Mouse (Mus musculus) kidney, embryonic 16.5 days (tissue): Measurements from ENCODE around the gene Mfsd12. TPM values are rescaled to one million over a fixed set of nuclear protein-coding genes. Genes with fewer than 3 reads are reported as not detected.

ENCODE experiments used
- ATAC-seq: fragments of 200-750 bp; cut with Nextera tagmentation; 2 replicates; pipeline ENCODE4 v1.8.0; 2017; ENCODE audit warnings: moderate TSS enrichment; ENCODE audit not compliant: low FRiP score, low TSS enrichment
- H3K27ac ChIP-seq: fragments of 300-500 bp; sonication (generic); 2 replicates; pipeline ENCODE4 v1.5.1; 2014; ENCODE audit warnings: low read length
- H3K27me3 ChIP-seq: fragments of 300-500 bp; sonication (generic); 2 replicates; pipeline ENCODE4 v1.6.1; 2014; ENCODE audit warnings: low read length, control low read depth, mixed read lengths; ENCODE audit not compliant: insufficient read depth
- H3K36me3 ChIP-seq: fragments of 300-500 bp; sonication (generic); 2 replicates; pipeline ENCODE4 v1.6.1; 2014; ENCODE audit warnings: low read length, control low read depth, mixed read lengths; ENCODE audit not compliant: insufficient read depth
- H3K4me1 ChIP-seq: fragments of 300-500 bp; sonication (generic); 2 replicates; pipeline ENCODE4 v1.6.1; 2014; ENCODE audit warnings: low read length, control low read depth, mixed read lengths; ENCODE audit not compliant: insufficient read depth
- H3K4me2 ChIP-seq: fragments of 300-500 bp; sonication (generic); replicated peaks from 2 replicates; pipeline ENCODE4 v1.6.1; 2014; ENCODE audit warnings: low read depth, low read length
- H3K4me3 ChIP-seq: fragments of 300-500 bp; sonication (generic); 2 replicates; pipeline ENCODE4 v1.5.1; 2014; ENCODE audit warnings: mild to moderate bottlenecking, low read length
- H3K9ac ChIP-seq: fragments of 300-500 bp; sonication (generic); replicated peaks from 2 replicates; pipeline ENCODE4 v1.6.1; 2014; ENCODE audit warnings: low read length
- H3K9me3 ChIP-seq: fragments of 300-500 bp; sonication (generic); 2 replicates; pipeline ENCODE4 v1.6.1; 2016; ENCODE audit warnings: low read length, control low read depth
- WGBS: fragments of 180-500 bp; shearing (Covaris S2); extraction: QIAGEN DNeasy Blood & Tissue Kit; methylation state at CpG from one replicate; pipeline ENCODE4 v1.1.7; 2014; 5-methylcytosine and 5-hydroxymethylcytosine counted together
- polyA plus RNA-seq: library from polyadenylated mRNA; unstranded; fragments of >200 nt; fragmentation: Nextera tagmentation; extraction: Ambion mirVana; gene quantifications from 2 replicates; pipeline ENCODE4 v1.2.1, GENCODE M21; 2015

The Mfsd12 gene
- polyA plus RNA-seq, 1 experiment from 2014 or later = 12.5 TPM

DNA sequence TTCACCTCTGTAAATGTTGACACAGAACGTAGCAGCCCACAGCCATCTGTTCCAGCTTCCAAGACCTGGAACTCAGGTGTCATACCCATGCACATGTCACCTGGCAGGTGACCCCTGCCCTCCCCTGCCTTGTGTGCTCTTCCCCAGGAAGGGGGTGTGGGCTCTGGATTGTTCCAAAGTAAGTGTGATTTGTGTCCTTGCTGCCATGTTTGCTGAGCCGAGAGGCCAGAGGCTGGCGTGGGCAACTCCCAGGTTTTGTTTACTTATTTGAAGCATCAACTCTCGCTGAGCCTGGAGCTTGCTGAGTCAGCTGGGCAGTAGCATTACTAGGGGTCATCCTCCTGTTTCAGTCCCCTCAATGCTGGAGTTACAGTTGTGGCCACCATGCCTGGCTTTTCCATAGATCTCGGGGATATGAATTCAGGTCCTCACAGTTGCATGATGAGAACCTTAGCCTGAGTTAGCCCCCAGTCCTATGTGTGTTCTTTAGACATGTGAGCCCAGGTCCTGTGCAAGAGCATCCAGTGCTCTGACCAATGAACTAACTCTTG, 31.3 kb downstream of the Mfsd12 start, which contains the start of gene Gm48552:
Gm48552 (plus strand) TSS at position 501 of the 551 bp plus-strand sequence.
- H3K4me3 ChIP-seq = no peak within 1 kb of the TSS
- peak within 1 kb of the TSS; percentile 44; the same call in 1 of the 2 replicates for H3K27ac ChIP-seq
- H3K9ac ChIP-seq = peak within 1 kb of the TSS; percentile 5; the same call in 1 of the 2 replicates

DNA sequence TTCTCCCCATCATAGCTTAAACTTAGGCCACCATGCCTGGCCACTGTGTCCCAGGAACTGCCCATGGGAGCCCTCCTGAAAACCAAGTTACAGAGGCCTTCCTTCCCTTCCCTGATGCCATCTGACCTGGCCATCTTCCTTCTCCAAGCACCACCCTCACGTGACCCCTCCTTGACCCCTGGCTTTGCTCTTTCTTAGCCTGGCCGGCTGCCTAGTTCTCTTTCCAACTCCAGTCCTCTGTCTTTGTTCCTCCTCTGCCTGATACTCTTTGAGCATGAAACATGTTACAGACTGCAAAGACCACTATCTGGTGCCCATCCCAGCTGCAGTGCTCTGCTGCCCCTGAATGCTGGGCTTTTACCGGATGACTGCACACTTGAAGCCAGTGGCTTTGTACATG, 32.1 kb downstream of the Mfsd12 start:
- 50% methylated on average over 3 of the region's 3 CpGs for WGBS
- H3K36me3 ChIP-seq = peaks cover 29% of the 10 kb centered on the region
- ATAC-seq = no peak; the same call in 1 of the 2 replicates
- H3K4me3 ChIP-seq = no peak overlapping the region
- H3K4me1 ChIP-seq = peaks cover 41% of the 10 kb centered on the region
- no peak overlapping the region for H3K4me2 ChIP-seq
- H3K9ac ChIP-seq = no peak overlapping the region; the same call in 1 of the 2 replicates
- peak overlapping the region; percentile 44; the same call in 1 of the 2 replicates for H3K27ac ChIP-seq
- H3K27me3 ChIP-seq = no peaks in the 10 kb centered on the region
- H3K9me3 ChIP-seq = no peaks in the 10 kb centered on the region

More for the DNA sequence above, 31.3 kb downstream of the Mfsd12 start, which contains the start of gene Gm48552:
- Histone ChIP-seq H3K36me3 (peaks cover 29% of the 10 kb centered on the region), H3K4me2 (no peak within 1 kb of the TSS), H3K27me3 (no peaks in the 10 kb centered on the region), H3K9me3 (no peaks in the 10 kb centered on the region), H3K4me1 (peaks cover 35% of the 10 kb centered on the region)
- 69% methylated on average over 5 of the region's 5 CpGs for WGBS
- no peak for ATAC-seq

DNA sequence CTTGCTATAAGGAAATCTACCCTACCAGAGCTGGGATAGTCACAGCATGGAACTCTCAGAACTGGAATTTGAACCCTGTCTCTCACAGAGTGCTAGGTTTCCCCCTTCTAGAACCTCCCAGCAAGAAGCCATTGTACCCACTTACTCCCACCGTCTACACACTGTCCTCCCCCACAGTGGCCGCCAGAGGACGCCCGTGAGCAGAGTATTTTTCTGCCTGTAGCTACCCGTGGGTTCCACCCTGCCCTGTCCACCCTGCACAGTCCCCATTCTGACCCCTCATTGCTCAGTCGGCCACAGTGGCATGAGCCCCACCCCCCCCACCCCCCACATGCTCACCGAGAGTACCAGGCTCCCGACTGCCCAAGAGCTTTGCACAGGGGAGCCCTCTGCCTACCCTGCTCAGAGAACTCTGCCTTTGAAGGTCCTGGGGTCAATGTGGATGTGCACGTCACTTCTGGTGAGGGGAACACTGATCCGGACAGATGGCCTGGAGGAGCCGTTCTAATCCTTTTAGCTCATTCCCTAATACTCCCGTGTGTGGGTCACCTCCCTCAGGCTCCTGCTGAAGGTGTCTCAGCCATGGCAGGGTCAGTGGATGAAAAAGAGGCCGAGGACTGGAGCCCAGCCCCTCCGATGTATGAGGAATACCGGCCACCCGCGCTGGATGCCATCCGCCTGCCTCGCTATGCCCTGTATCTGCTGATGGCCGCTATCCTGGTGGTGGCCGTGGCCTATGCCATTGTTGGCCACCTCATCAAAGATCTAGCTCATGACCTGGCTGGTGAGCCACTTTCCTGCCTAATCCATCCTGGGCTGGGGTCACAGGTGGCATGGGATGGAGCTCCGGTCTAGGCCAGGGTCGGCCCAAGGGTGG, 32.7 kb downstream of the Mfsd12 start:
- Histone ChIP-seq H3K9ac (peak overlapping the region; percentile 31), H3K27ac (peak overlapping the region; percentile 44; the same call in 1 of the 2 replicates), H3K4me2 (no peak overlapping the region), H3K27me3 (no peaks in the 10 kb centered on the region), H3K36me3 (peaks cover 29% of the 10 kb centered on the region), H3K9me3 (no peaks in the 10 kb centered on the region), H3K4me3 (no peak overlapping the region), H3K4me1 (peaks cover 39% of the 10 kb centered on the region)
- 58% methylated on average over 23 of the region's 23 CpGs for WGBS
- ATAC-seq = peak; percentile 37

DNA sequence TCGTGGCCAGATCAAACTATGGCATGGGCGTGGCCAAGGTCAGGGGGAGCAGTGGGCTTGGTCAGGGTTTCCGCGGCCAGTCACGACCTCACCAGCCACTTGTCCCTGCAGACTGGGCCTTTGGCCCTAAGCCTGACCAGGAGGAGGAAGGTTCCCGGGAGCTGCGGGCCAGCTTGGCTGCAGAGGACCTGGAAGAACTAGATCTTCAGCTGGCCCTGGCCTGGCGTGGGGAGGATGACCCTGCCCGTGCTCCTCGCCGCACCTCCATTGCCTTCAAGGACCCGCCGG, 33.3 kb downstream of the Mfsd12 start:
- Histone ChIP-seq H3K4me3 (no peak overlapping the region), H3K27me3 (no peaks in the 10 kb centered on the region), H3K36me3 (peaks cover 29% of the 10 kb centered on the region), H3K4me2 (no peak overlapping the region), H3K9me3 (no peaks in the 10 kb centered on the region), H3K9ac (no peak overlapping the region), H3K4me1 (peaks cover 33% of the 10 kb centered on the region), H3K27ac (no peak overlapping the region)
- no peak for ATAC-seq
- 93% methylated on average over 13 of the region's 13 CpGs for WGBS

DNA sequence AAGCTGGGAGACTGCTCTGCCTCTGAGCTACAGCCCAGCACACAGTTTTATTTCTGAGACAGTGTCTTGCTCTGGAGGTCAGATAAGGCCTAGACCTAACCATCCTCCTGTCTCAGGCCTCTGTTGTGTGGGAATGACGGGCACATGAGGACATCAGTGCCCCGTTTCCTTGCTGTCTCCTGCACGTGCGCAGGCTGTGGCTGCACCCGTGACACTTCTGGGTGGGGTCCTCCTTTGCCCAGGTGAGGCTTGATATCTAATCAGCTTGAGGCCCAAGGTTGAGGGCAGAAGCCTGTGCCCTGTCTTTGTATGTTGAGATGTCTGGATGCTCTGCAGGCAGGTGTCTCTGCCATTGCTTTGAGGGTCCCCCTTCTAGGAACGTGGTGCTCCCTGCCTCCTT, 35.0 kb downstream of the Mfsd12 start:
- Histone ChIP-seq H3K9ac (no peak overlapping the region), H3K9me3 (no peaks in the 10 kb centered on the region), H3K4me2 (no peak overlapping the region), H3K27me3 (no peaks in the 10 kb centered on the region), H3K4me1 (peaks cover 35% of the 10 kb centered on the region), H3K36me3 (peaks cover 23% of the 10 kb centered on the region), H3K4me3 (no peak overlapping the region), H3K27ac (no peak overlapping the region)
- 85% methylated on average over 6 of the region's 6 CpGs for WGBS
- no peak for ATAC-seq

DNA sequence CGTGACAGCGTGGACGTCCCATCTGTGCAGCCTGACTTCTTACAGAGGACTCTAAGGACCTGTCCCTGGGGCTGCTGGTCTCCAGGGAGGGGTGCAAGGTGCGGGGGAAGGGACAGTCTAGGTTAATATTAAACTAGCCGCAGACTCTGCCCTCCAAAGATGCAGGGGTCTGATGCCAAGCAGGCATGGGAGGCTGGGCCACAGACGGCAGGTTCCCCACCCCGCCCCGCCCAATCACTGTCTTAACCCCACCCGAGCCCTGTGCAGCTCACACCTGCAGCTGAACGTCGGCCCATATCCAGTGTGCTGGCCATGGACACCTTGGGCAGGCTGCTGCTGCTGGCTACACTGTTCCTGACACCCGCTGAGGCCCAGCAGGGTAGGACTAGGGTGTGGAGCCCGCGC, 35.5 kb downstream of the Mfsd12 start, which contains the start of gene Smim24:
Smim24 (plus strand) TSS at position 271 of the 405 bp plus-strand sequence.
- peaks cover 35% of the 10 kb centered on the region for H3K4me1 ChIP-seq
- peak within 1 kb of the TSS; percentile 36 for H3K4me3 ChIP-seq
- H3K36me3 ChIP-seq = peaks cover 18% of the 10 kb centered on the region
- H3K4me2 ChIP-seq = peak within 1 kb of the TSS; percentile 56
- ATAC-seq = peak; percentile 52
- H3K27me3 ChIP-seq = no peaks in the 10 kb centered on the region
- WGBS = 61% methylated on average over 14 of the region's 14 CpGs
- H3K27ac ChIP-seq = peak within 1 kb of the TSS; percentile 44
- H3K9me3 ChIP-seq = no peaks in the 10 kb centered on the region
- peak within 1 kb of the TSS; percentile 62 for H3K9ac ChIP-seq

DNA sequence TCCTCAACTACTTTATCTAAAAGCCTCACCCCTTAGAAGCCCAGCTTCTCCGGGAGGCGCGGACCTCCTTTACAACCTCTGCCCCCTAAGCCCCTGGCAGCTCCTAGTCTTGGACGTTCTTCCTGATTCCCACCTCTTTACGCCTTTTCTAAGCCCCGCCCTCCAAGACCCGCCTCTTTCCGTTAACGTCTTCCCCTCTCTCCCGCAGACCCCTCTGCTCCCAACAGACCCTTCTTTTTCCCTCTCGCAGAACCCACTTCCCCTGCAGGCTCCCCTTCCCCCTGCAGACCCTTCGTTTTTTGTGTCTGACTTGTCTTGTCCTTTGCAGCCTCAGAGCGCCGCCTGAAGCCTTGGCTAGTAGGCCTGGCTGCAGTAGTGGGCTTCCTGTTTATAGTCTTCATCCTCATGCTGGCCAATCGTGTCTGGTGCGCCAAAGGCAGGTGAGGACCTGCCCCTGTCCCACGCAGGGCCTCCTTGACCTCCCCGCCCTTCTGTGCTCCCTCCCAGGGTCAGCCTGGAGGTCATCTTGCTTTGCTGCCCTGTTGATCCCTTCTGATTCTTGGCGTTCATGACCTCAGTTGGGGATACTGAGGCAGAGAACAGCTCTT, 36.3 kb downstream of the Mfsd12 start:
- Histone ChIP-seq H3K9me3 (no peaks in the 10 kb centered on the region), H3K36me3 (peaks cover 14% of the 10 kb centered on the region; the same call in 1 of the 2 replicates), H3K27ac (peak overlapping the region; percentile 44), H3K4me2 (peak overlapping the region; percentile 56), H3K9ac (peak overlapping the region; percentile 62), H3K4me3 (peak overlapping the region; percentile 36), H3K27me3 (no peaks in the 10 kb centered on the region), H3K4me1 (peaks cover 35% of the 10 kb centered on the region)
- 7% methylated on average over 19 of the region's 19 CpGs for WGBS
- peak; percentile 7; the same call in 1 of the 2 replicates for ATAC-seq

DNA sequence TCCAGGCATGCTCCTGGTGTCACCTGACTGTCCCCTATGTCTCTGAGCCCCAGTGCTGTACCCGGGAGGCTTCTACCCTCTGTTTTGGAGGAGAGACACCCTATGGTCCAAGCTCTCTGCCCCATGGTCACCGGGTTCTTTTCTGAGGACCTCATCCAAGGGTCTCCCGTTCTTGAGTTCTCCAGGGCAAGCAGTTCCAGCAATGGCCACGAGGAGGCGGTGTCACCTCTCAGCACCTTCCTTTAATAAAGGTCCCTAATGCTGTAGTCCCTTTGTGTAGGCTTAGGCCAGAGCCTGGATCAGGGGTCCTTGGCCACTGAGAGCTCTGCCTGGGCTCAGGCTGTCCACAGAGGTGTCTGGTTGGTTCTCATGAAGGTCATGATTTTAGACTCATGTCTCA, 37.8 kb downstream of the Mfsd12 start:
- Histone ChIP-seq H3K27ac (no peak overlapping the region), H3K36me3 (peaks cover 26% of the 10 kb centered on the region; the same call in 1 of the 2 replicates), H3K9ac (no peak overlapping the region), H3K9me3 (no peaks in the 10 kb centered on the region), H3K4me1 (peaks cover 25% of the 10 kb centered on the region), H3K4me2 (no peak overlapping the region), H3K4me3 (no peak overlapping the region), H3K27me3 (no peaks in the 10 kb centered on the region)
- 20% methylated on average over 5 of the region's 5 CpGs for WGBS
- no peak for ATAC-seq

DNA sequence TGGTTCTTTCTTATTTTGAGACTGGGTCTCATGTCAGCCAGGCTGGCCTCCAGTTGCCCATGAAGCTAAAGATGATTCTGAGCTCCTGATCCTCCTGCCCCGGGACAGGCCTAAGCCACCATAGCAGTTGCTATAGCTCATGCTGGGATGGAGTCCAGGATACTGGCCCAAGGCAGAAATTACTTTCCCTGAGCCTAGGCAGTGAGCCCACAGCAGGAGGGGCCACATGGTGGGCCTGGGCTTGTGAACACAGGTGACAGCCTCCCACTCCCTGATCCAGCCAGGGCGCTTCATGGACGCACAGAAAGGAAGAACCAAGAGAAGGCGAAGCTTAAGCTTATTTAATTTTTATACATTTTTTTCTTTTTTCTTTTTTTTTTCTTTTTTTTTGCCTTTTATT, 38.6 kb downstream of the Mfsd12 start:
- no peak overlapping the region for H3K27ac ChIP-seq
- H3K9me3 ChIP-seq = no peaks in the 10 kb centered on the region
- 88% methylated on average over 4 of the region's 4 CpGs for WGBS
- peaks cover 29% of the 10 kb centered on the region; the same call in 1 of the 2 replicates for H3K36me3 ChIP-seq
- H3K4me3 ChIP-seq = no peak overlapping the region
- H3K9ac ChIP-seq = 0 out of 2 replicates have a peak overlapping the region, but pooled peaks have one; percentile 19
- no peak overlapping the region for H3K4me2 ChIP-seq
- no peaks in the 10 kb centered on the region for H3K27me3 ChIP-seq
- H3K4me1 ChIP-seq = peaks cover 29% of the 10 kb centered on the region
- ATAC-seq = no peak
